ENCODE assay signal across 13 mouse cellular contexts in genomic region chr9:47286930-47287722, GRCm38 (mm10).
DNase-seq lines count a peak whose midpoint lies in the region; ATAC-seq and TF ChIP-seq lines count a peak whose summit lies in the region.
"Had no signal": no experiment of that assay in that cellular context is flagged by ENCODE, and none has a peak within 500 bp of the region (broad histone marks: within the 10 kb centered on the region; RNA-seq: fewer than 3 reads in every experiment).

No protein-coding gene starts in this region.

- intact Hi-C loops in left cerebral cortex, postnatal 14 days (cut with DNase I) = no loop called here

- peak overlapping the region; percentile 33; the same call in 1 of the 2 replicates for H3K27ac ChIP-seq in lung, embryonic 14.5 days (ENCODE audit: low read depth)
- peak overlapping the region; percentile 37 for H3K27ac ChIP-seq in embryonic facial prominence, embryonic 12.5 days
- peak overlapping the region; percentile 71 for H3K27ac ChIP-seq in limb, embryonic 10.5 days
- H3K27ac ChIP-seq in stomach, embryonic 15.5 days = no peak overlapping the region
- H3K27ac ChIP-seq: hindbrain, embryonic 14.5 days; liver, embryonic 14.5 days had no signal

- H3K4me3 ChIP-seq in lung, embryonic 14.5 days (ENCODE audit: low read depth, low read length) = no peak overlapping the region
- H3K4me3 ChIP-seq in embryonic facial prominence, embryonic 12.5 days = no peak overlapping the region
- no peak overlapping the region for H3K4me3 ChIP-seq in limb, embryonic 10.5 days
- H3K4me3 ChIP-seq in stomach, embryonic 15.5 days (replicated peaks) = no peak overlapping the region

- WGBS in lung, embryonic 14.5 days = 65% methylated on average over 9 of the region's 9 CpGs
- 46% methylated on average over 9 of the region's 9 CpGs for WGBS in embryonic facial prominence, embryonic 12.5 days
- WGBS in limb, embryonic 10.5 days = 63% methylated on average over 9 of the region's 9 CpGs
- 51% methylated on average over 9 of the region's 9 CpGs for WGBS in stomach, embryonic 15.5 days

- no peaks in the 10 kb centered on the region for H3K27me3 ChIP-seq in lung, embryonic 14.5 days (ENCODE audit: insufficient read depth, low read length)
- no peaks in the 10 kb centered on the region for H3K27me3 ChIP-seq in embryonic facial prominence, embryonic 12.5 days
- peaks cover 31% of the 10 kb centered on the region; the same call in 1 of the 2 replicates for H3K27me3 ChIP-seq in limb, embryonic 10.5 days (ENCODE audit: low read depth, poor library complexity, severe bottlenecking)
- H3K27me3 ChIP-seq in stomach, embryonic 15.5 days (replicated peaks) = no peaks in the 10 kb centered on the region

- no peak overlapping the region for H3K4me2 ChIP-seq in lung, embryonic 14.5 days
- no peak overlapping the region for H3K4me2 ChIP-seq in embryonic facial prominence, embryonic 12.5 days (replicated peaks)
- no peak overlapping the region for H3K4me2 ChIP-seq in stomach, embryonic 15.5 days
- H3K4me2 ChIP-seq: hindbrain, embryonic 14.5 days had no signal

- H3K9me3 ChIP-seq in lung, embryonic 14.5 days (ENCODE audit: low read depth, low read length) = no peaks in the 10 kb centered on the region
- no peaks in the 10 kb centered on the region for H3K9me3 ChIP-seq in embryonic facial prominence, embryonic 12.5 days
- no peaks in the 10 kb centered on the region for H3K9me3 ChIP-seq in limb, embryonic 10.5 days (replicated peaks)
- H3K9me3 ChIP-seq in stomach, embryonic 15.5 days = no peaks in the 10 kb centered on the region

- H3K36me3 ChIP-seq in lung, embryonic 14.5 days (ENCODE audit: insufficient read depth) = no peaks in the 10 kb centered on the region
- H3K36me3 ChIP-seq in embryonic facial prominence, embryonic 12.5 days = no peaks in the 10 kb centered on the region
- no peaks in the 10 kb centered on the region for H3K36me3 ChIP-seq in limb, embryonic 10.5 days
- H3K36me3 ChIP-seq in stomach, embryonic 15.5 days = no peaks in the 10 kb centered on the region

- 0 out of 2 replicates have a peak, but pooled peaks cover 4% of the 10 kb centered on the region for H3K4me1 ChIP-seq in lung, embryonic 14.5 days (ENCODE audit: insufficient read depth)
- 0 out of 2 replicates have a peak, but pooled peaks cover 8% of the 10 kb centered on the region for H3K4me1 ChIP-seq in embryonic facial prominence, embryonic 12.5 days
- H3K4me1 ChIP-seq in limb, embryonic 10.5 days = peaks cover 19% of the 10 kb centered on the region
- peaks cover 4% of the 10 kb centered on the region; the same call in 1 of the 2 replicates for H3K4me1 ChIP-seq in stomach, embryonic 15.5 days

- ATAC-seq in lung, embryonic 14.5 days (ENCODE audit: insufficient read depth) = no peak
- peak; percentile 80; the same call in 1 of the 2 replicates for ATAC-seq in embryonic facial prominence, embryonic 12.5 days (ENCODE audit: insufficient number of reproducible peaks, insufficient read depth, low FRiP score, low TSS enrichment)
- peak; percentile 63; the same call in 1 of the 2 replicates for ATAC-seq in stomach, embryonic 15.5 days (ENCODE audit: insufficient read depth, low FRiP score, low read depth)
- ATAC-seq in granulocyte monocyte progenitor cell, adult 5-6 weeks (replicated peaks; ENCODE audit: poor library complexity, severe bottlenecking) = no peak

- no peak for TF ChIP-seq CTCF in lung, embryonic 14.5 days (IDR thresholded peaks at IDR 0.05; ENCODE audit: low read depth)

- no peak overlapping the region for H3K9ac ChIP-seq in lung, embryonic 14.5 days
- H3K9ac ChIP-seq in embryonic facial prominence, embryonic 12.5 days = no peak overlapping the region
- H3K9ac ChIP-seq in stomach, embryonic 15.5 days = no peak overlapping the region
- H3K9ac ChIP-seq: hindbrain, embryonic 14.5 days; liver, embryonic 14.5 days had no signal

- DNase-seq in lung, embryonic 14.5 days = peak; percentile 52
- DNase-seq in lung, postnatal 10 days = no peak
- DNase-seq in limb, embryonic 10.5 days (ENCODE audit: low spot score) = peak; percentile 51
- no peak for DNase-seq in adrenal gland, postnatal 14 days
- no peak for DNase-seq in left cerebral cortex, postnatal 14 days (ENCODE audit: low spot score in 2 of 2)
- DNase-seq: adrenal gland, postnatal 10 days; kidney, adult 18-20 months; layer of hippocampus, adult 9-11 months had no signal

Comparison
In these comparisons a context has a peak if more than half of its experiments do, and no peak if none do; other contexts are left out.
1. DNase-seq: peak in lung, embryonic 14.5 days (single experiment) and limb, embryonic 10.5 days (single experiment); none in lung, postnatal 10 days (single experiment), adrenal gland, postnatal 14 days (single experiment) and left cerebral cortex, postnatal 14 days (0 of 2).
2. ATAC-seq: peak in embryonic facial prominence, embryonic 12.5 days (single experiment) and stomach, embryonic 15.5 days (single experiment); none in lung, embryonic 14.5 days (single experiment) and granulocyte monocyte progenitor cell, adult 5-6 weeks (single experiment).